Mouse (Mus musculus): Measurements from ENCODE around the gene Drc1.

Gene Drc1

DNA sequence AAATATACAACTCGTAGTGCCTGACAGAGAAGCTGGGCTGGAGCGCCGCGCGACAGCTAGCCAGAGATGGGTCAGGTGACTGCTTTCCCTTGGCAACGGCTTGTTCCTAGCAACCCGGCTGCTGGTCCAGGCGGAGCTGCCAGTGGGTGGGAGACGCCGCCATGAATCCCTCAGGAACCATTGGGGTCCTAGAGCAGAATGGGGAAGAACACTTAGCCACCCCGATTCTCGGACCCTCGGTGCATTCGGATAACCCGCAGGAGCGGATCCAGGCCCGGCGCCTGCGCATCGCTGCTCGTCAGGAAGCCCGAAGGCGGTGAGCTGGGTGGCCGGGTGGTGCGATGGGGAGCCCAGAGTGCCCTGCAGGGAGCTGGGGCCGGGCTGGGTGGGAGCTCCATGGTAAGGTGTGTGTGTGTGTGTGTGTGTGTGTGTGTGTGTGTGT is at the start of gene Drc1:
TSS of gene Drc1 (plus strand) at position 98 of the 442 bp plus-strand sequence.
- peak in 1 of 2 experiments; percentile 46 for DNase-seq

DNA sequence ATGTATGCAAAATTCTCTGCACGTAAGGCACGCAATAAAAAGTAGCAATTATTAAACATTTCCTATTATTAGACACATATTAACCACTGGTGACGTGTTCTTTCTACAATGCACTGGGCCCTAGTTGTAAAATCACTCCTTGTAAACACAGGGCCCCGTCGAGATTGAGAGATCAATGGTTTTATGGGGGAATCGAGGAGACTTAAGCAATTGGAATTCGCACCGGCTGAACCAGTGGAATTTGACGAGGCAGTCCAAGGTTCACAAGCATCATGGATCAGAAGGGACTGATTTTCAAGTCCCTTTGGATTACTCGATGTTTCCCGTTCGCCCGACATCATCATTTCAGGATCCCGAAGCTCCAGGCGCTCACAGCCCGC is 49.3 kb upstream of the Drc1 start:
- no peak for DNase-seq

DNA sequence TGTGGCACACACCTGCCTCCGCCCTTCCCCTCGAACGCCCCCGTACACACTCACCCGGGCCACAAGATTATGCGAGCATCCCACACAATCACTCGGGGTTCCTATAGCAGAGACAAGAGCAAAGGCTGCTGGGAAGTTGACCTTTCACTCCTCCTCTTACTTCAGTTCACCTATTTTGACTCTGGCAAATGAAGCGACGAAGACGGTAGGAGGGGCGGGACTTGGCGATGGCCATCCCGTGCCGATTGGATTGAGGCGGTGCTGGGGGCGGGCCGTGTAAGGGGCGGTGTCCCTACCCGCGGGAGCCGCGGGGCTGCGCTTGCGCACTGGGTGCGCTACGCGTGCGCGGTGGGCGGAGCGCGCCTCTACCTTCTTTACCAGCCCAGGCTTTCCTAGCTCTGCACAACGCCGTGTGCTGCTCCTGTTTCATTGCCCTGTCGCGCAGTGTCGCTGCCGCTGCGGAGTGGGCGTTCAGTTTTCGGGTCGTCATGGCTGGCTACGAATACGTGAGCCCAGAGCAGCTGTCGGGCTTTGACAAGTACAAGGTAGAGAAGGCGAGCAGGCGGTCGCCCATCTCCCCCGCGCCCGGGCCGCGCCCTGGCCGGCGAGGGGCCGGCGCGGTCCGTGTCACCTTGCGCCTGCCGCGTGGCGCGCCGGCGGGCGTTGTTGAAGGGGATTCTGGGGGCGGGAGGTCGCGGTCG is 48.8 kb upstream of the Drc1 start, which contains the start of gene Selenoi:
TSS of gene Selenoi (plus strand) at position 311 of the 701 bp plus-strand sequence.
- DNase-seq, result peak; percentile 99

DNA sequence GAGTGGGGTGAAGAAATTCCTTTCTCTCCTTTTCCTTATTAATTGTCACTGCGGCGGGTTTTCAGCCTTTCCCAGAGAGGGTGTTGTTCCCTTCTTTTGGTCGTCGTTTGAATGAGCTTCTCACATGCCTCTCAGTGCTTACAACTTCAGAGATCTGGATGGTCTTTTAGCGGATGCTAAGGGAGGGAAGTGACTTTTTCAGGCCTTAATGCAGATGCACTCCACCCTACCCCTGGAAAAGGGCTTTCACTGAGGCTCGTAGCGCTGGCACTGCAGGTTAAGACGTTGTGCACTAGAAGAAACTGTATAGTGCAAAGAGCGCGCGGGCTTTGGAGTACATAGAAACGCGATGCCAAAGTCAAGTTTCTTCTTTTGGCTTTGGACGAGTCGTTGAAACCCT is 48.1 kb upstream of the Drc1 start:
- peak in 1 of 2 experiments; percentile 30 for DNase-seq

- no peak for DNase-seq
Observed at GRCm38 (mm10) chr5:30233979-30234378, 47.2 kb upstream of the Drc1 start.

- no peak for DNase-seq
Observed at GRCm38 (mm10) chr5:30235641-30236126, 45.5 kb upstream of the Drc1 start.

DNA sequence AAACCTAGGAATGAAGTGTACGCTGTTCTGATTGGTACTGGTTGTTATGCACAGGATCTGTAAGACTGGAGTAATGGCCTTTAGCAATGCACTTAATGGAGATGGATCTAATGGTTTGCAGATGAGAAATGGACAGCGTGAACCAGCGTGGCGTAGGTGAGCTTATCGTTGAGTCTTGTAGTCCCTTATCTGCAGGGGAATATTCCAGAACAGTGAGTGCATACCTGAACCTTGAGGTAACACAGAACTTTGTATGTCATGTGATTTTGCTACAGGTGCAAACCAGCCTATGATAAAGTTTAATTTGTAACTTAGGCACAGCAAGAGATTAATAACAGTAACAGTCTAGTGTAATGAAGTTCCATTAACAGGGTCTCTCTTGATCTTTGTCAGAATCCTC is 42.7 kb upstream of the Drc1 start:
- no peak for DNase-seq

DNA sequence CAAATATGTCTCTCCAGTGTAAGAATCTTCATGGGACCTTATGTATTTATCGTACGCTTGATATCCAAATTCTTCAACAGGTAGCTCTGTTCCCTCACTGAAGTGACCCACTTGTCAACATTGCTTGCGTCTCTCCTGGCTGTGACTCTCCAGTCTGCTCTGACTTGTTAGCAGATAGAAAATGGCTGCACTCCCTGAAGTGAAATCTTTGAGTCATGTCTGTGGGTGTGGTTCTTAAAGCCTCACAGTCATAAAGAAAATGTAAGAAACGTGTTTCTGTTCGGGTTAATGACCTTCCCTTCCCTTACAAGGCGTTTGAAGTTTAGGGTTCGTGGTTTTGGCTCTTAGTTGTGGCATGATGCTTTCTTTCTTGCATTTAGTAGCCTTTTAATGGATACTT is 40.6 kb upstream of the Drc1 start:
- no peak for DNase-seq

GRCm38 (mm10) chr5:30242410-30242809 is 38.8 kb upstream of the Drc1 start:
- no peak for DNase-seq

GRCm38 (mm10) chr5:30243741-30244140 is 37.4 kb upstream of the Drc1 start:
- peak in 1 of 2 experiments; percentile 12 for DNase-seq

GRCm38 (mm10) chr5:30245861-30246416 is 35.2 kb upstream of the Drc1 start:
- DNase-seq, result no peak

- DNase-seq, result peak; percentile 10 to 50
Observed at GRCm38 (mm10) chr5:30247666-30248065, 33.5 kb upstream of the Drc1 start.

DNA sequence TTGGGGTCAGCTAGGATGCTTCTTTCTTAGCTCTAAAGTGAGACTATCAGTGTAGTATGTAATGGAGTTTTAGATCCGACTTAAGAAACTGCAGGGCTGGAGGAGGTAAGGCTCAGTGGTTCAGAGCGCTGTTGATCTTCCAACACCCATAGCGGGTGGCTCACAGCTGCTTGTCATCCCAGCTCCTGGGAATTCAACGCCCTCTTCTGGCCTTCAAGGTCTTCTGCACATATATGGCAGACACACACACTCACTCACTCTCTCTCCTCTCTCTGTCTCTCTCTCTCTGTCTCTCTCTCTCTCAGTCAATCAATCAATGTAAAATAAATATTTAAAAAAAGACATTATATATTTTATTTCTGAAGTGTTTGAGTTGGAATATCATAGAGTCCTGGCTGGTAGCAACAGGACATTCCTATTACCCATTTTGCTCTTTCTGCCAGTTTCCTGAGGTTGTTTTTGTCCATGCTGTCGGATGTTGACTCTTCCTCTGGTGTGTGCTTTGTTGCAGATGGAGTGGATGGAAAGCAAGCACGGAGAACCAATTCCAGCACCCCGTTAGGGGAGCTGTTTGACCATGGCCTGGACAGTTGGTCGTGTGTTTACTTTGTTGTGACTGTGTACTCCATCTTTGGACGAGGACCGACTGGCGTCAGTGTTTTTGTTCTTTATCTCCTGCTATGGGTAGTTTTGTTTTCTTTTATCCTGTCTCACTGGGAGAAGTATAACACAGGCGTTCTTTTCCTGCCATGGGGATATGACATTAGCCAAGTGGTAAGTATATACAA is 25.4 kb upstream of the Drc1 start:
- DNase-seq, result no peak

- DNase-seq, result no peak
Observed at GRCm38 (mm10) chr5:30258776-30259175, 22.4 kb upstream of the Drc1 start.

DNA sequence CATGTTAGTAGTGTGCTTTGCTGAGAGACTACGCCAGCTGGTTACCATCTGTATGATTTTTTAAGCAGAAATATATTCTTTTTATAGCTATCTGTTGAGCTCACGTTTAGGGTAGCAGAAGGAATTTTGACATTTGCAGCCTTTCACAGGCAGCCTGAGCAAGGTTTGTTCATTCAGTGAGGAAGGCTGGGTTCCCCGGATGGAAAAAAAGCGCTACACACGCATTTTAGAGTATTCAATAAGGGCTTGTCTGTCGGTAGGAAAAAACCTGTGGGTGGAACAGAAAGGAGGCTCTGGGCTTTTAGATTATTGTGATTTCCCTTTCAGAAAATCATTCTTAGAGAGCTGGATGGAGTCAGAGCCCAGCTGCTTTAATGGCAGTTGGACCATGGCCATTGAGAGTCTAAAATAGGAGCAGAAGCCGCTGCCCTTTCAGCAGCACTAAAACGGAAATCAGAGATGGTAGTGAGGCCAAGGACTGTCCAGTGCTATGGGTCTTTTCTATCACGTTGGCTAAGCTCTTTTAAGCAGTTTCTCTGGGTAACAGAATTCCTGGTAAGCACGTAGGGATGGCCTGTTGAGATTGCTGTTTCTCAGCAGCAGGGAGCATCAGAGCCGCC is 10.5 kb upstream of the Drc1 start:
- DNase-seq, result peak in 1 of 2 experiments; percentile 18

DNA sequence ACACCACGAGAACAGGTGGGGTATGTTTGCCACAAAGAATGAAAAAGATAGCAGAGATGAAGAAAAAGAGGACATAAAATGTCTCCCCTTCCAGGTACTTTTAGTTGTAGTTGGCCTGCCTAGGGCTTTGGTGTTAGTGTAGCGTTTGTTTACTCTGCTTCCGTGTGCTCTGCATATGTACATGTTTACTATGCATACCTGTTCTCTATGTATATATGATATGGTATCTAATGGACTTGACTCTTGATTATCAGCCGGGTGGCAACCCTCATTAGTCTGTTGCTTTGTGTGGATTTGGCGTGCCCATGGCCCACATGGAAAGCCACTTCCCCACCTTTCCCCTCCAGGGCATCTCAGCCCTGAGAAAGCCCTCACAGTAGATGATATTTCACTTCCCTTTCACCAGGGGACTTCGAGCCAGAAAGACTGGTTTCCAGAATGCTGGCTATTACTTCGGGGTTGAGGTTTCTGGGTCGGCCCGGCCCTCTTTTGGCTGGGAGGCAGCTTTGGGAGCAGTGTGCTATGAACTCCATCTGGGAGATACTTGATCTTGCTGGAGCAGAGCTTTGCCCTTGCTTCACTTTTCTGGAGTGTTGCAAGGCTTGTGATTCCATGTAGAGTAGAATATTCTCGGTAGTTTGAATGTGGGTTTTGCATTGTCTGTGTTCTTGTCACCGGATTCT is 9.4 kb upstream of the Drc1 start:
- peak; percentile 20 to 21 for DNase-seq

- DNase-seq, result peak; percentile 6 to 14
Observed at GRCm38 (mm10) chr5:30276361-30276760, 4.8 kb upstream of the Drc1 start.

DNA sequence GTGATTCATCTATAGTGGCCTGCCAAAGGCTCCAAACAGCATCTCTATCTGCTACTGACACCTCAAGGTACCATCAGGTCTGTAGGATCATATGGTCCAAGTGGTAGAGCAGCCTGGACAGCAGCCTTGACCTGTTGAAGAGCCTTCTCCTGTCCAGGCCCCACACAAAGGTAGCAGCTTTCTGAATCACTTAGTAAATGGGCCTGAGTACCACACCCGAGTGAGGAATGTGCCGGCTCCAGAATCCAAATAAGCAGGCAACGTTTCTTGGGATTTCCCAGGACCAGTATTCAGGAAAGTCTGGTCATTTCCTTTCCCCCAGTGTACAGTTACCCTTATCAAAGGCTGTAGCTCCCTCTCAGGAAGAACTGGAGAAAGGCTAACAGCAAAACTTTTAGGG is 2.2 kb upstream of the Drc1 start:
- DNase-seq, result no peak

DNA sequence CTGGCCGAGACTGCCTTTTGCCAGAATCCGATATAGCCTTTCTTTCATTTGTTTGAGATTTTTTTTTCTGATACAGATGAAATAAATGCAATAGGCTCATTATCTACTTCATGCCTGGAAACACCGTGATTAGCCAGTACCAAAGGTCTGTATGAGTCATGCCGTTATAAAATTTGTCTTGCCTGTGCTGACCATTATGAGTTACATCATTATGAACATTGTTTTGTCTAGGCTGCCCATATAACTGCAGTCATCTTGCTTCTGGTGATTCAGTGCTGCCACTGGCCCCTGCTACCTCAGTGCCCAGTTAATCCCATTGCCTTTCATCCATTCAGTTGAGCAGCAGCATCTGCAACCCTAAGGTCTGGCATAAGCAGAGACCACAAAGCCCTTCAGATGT is 1.7 kb upstream of the Drc1 start:
- no peak for DNase-seq

DNA sequence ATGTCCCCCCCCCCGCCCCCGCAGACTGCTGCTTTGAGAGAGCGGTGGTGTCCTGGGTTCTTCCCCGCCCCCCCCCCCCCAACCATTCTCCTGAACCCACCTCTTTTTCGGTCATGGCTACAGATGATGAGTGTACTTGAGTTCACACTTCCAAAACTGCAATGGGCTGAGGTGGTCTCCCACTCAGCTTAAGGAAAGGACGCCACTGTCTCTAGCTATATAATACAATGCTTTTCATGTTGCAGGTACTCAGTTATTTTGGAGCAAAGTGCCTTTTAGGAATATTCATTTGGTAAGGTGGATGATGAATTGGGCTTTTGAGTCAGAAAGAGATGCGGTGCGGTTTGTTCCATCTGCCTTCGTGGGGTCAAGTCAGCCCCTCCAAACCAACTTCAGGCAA is 324 bp upstream of the Drc1 start:
- DNase-seq, result no peak

GRCm38 (mm10) chr5:30285944-30286799 is 5.0 kb downstream of the Drc1 start:
- DNase-seq, result peak; percentile 3 to 15
